Mouse (Mus musculus) stomach, embryonic 14.5 days (tissue): ENCODE measurements around the gene Rprd1b. TPM values are rescaled to one million over a fixed set of nuclear protein-coding genes. Genes with fewer than 3 reads are reported as not detected.

Experiments used
- ATAC-seq: fragments of 200-750 bp; cut with Nextera tagmentation; 2 replicates; pipeline ENCODE4 v1.8.0; 2017; ENCODE audit warnings: low read depth, moderate TSS enrichment; ENCODE audit not compliant: insufficient number of reproducible peaks, insufficient read depth, low FRiP score
- H3K27ac ChIP-seq: fragments of 300-500 bp; sonication (generic); 2 replicates; pipeline ENCODE4 v1.5.1; 2014; ENCODE audit warnings: mild to moderate bottlenecking, low read length, moderate library complexity, mixed read lengths
- H3K27me3 ChIP-seq: fragments of 300-500 bp; sonication (generic); 2 replicates; pipeline ENCODE4 v1.6.1; 2014; ENCODE audit warnings: low read length, control low read depth, mixed read lengths; ENCODE audit not compliant: control insufficient read depth, insufficient read depth
- H3K36me3 ChIP-seq: fragments of 300-500 bp; sonication (generic); 2 replicates; pipeline ENCODE4 v1.6.1; 2014; ENCODE audit warnings: mild to moderate bottlenecking, control low read depth, low read length, moderate library complexity, mixed read lengths; ENCODE audit not compliant: control insufficient read depth, insufficient read depth
- H3K4me1 ChIP-seq: fragments of 300-500 bp; sonication (generic); 2 replicates; pipeline ENCODE4 v1.6.1; 2014; ENCODE audit warnings: low read length, control low read depth, mixed read lengths; ENCODE audit not compliant: control insufficient read depth, insufficient read depth
- H3K4me2 ChIP-seq: fragments of 300-500 bp; sonication (generic); replicated peaks from 2 replicates; pipeline ENCODE4 v1.6.1; 2014; ENCODE audit warnings: low read depth, low read length, control low read depth
- H3K4me3 ChIP-seq: fragments of 300-500 bp; sonication (generic); 2 replicates; pipeline ENCODE4 v1.5.1; 2014; ENCODE audit warnings: low read depth, low read length, control low read depth
- H3K9ac ChIP-seq: fragments of 300-500 bp; sonication (generic); replicated peaks from 2 replicates; pipeline ENCODE4 v1.6.1; 2014; ENCODE audit warnings: low read depth, mild to moderate bottlenecking, control low read depth, low read length, moderate library complexity, mixed read lengths
- H3K9me3 ChIP-seq: fragments of 300-500 bp; sonication (generic); 2 replicates; pipeline ENCODE4 v1.6.1; 2016; ENCODE audit warnings: low read depth, low read length, control low read depth; ENCODE audit not compliant: control insufficient read depth
- WGBS: fragments of 180-500 bp; shearing (Covaris S2); extraction: QIAGEN DNeasy Blood & Tissue Kit; methylation state at CpG from one replicate; pipeline ENCODE4 v1.1.7; 2014; 5-methylcytosine and 5-hydroxymethylcytosine counted together
- polyA plus RNA-seq: library from polyadenylated mRNA; unstranded; fragments of >200 nt; fragmentation: Nextera tagmentation; extraction: Ambion mirVana; gene quantifications from 2 replicates; pipeline ENCODE4 v1.2.1, GENCODE M21; 2014

Gene Rprd1b
- polyA plus RNA-seq, 1 experiment from 2014 or later: 57.0 TPM

DNA sequence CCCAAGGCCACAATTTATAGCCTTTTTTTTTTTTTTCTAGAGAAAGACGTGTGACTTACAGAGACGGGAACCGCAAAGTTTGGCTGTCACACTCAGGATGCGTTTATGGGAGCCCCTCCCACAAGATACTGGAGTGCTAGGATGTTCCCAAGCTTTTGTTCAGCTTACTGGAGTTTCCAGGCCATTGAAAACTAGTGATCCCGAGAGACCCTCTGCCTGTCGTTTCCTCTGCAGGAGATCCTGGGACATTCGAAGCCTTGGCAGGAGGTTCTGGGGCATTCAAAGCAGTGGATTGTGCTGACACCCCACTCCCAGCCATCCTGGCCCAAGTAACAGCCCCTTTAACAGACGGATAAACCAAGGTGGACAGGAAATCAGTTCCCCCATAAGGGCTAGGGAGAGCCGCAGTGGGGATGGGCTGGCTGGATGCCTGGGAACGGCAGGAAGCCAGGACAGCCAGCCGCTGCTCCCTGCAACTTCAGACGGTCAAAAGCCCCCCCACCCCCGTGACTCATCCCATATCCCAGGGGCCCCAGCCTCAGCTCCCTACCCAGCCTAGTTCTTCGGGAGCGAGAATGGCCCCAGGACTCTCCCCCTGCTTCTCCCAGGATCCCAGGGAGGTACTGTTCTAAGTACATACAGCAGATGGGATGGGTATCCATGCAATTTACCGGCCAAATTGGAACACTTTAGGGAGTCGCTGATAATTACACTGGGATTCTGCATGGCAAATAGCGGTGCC lies 151.2 kb downstream of the Rprd1b start:
- peak; percentile 25; the same call in 1 of the 2 replicates for ATAC-seq
- Histone ChIP-seq H3K36me3 (no peaks in the 10 kb centered on the region), H3K27ac (peak overlapping the region; percentile 80; the same call in 1 of the 2 replicates), H3K4me1 (peaks cover 19% of the 10 kb centered on the region), H3K4me2 (peak overlapping the region; percentile 49), H3K9me3 (no peaks in the 10 kb centered on the region), H3K4me3 (peak overlapping the region; percentile 20), H3K27me3 (no peaks in the 10 kb centered on the region), H3K9ac (no peak overlapping the region)
- WGBS: 25% methylated on average over 18 of the region's 18 CpGs

DNA sequence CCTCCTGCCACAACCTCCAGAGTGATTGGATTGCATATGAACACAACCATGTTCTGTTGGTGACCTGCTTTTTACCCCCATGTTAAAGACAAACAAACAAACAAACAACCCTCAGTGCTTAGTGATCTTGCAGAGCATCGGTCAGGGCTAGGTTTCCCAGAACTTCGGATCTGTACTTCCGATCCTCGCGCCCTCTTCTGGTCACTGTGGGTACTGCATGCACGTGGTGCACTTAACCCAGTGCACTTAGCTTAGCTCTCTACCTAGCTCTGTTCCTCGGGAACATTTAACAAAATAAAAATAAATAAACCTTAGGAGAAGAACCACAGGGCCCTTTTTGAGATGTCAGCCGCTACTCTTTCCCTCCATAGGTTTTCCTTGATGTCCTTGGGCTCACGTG lies 152.5 kb downstream of the Rprd1b start:
- H3K4me2 ChIP-seq: no peak overlapping the region
- ATAC-seq: no peak
- H3K36me3 ChIP-seq: no peaks in the 10 kb centered on the region
- no peaks in the 10 kb centered on the region for H3K9me3 ChIP-seq
- H3K9ac ChIP-seq: no peak overlapping the region
- no peaks in the 10 kb centered on the region for H3K27me3 ChIP-seq
- peaks cover 19% of the 10 kb centered on the region for H3K4me1 ChIP-seq
- no peak overlapping the region for H3K4me3 ChIP-seq
- 43% methylated on average over 9 of the region's 9 CpGs for WGBS
- no peak overlapping the region for H3K27ac ChIP-seq

Other genes with a start within 250 kb of the Rprd1b start
- 0.17 and 0.49 TPM in 2 replicates for gene Vstm2l, start 113.8 kb upstream of the Rprd1b start, polyA plus RNA-seq
- 21.1 and 21.8 TPM in 2 replicates for gene Tti1, start 64 bp upstream of the Rprd1b start, polyA plus RNA-seq
- 56.0 and 63.4 TPM in 2 replicates for gene Tgm2, start 117.9 kb downstream of the Rprd1b start, polyA plus RNA-seq
- 2.3 and 2.6 TPM in 2 replicates for gene D630003M21Rik, start 200.7 kb downstream of the Rprd1b start, polyA plus RNA-seq
- not detected in 2 replicates for gene Bpi, start 229.6 kb downstream of the Rprd1b start, polyA plus RNA-seq